In genomic region chr5:122131076-122132051, GRCm38 (mm10) we compare ENCODE assay signal across 8 mouse cellular contexts. TPM values are rescaled to one million over a fixed set of nuclear protein-coding genes. Genes with fewer than 3 reads are reported as not detected.
A peak's percentile ranks its signal among the peaks of the same experiment; 100 is the strongest.
DNase-seq lines count a peak whose midpoint lies in the region; ATAC-seq and TF ChIP-seq lines count a peak whose summit lies in the region.

No protein-coding gene starts in this region.

- TF ChIP-seq CTCF in E14TG2a.4 (conservative IDR thresholded peaks at IDR 0.05; ENCODE audit: low read length): peak; percentile 76
- peak; percentile 81; the same call in 1 of the 2 replicates for TF ChIP-seq CTCF in testis, adult 2 months (IDR thresholded peaks at IDR 0.05; ENCODE audit: control insufficient read depth, insufficient read depth, insufficient replicate concordance, low read depth, low read length)

- peak overlapping the region; percentile 77 for H3K4me3 ChIP-seq in E14TG2a.4 (replicated peaks; ENCODE audit: low read length)
- H3K4me3 ChIP-seq in forebrain, embryonic 14.5 days (ENCODE audit: low read depth, low read length): peak overlapping the region; percentile 30
- peak overlapping the region; percentile 22; the same call in 1 of the 2 replicates for H3K4me3 ChIP-seq in neural tube, embryonic 14.5 days (ENCODE audit: low read depth, low read length)
- peak overlapping the region; percentile 87 for H3K4me3 ChIP-seq in testis, adult 2 months (ENCODE audit: control insufficient read depth, low read depth, low read length)

- DNase-seq in c-Kit-positive CD71-positive TER-119-positive erythroid progenitor cells, embryonic 14.5 days (ENCODE audit: low spot score): peak; percentile 88
- peak; percentile 85 for DNase-seq in forebrain, embryonic 14.5 days (ENCODE audit: low spot score)
- DNase-seq in heart, postnatal 10 days: peak; percentile 91 to 94
- peak; percentile 90 for DNase-seq in layer of hippocampus, adult 11-12 months (ENCODE audit: low spot score)
- peak; percentile 86 to 88 for DNase-seq in lung, adult 18-20 months

- WGBS in forebrain, embryonic 14.5 days: 9% methylated on average over 34 of the region's 34 CpGs
- WGBS in neural tube, embryonic 14.5 days: 12% methylated on average over 34 of the region's 34 CpGs

- H3K9ac ChIP-seq in forebrain, embryonic 14.5 days (ENCODE audit: low read length): peak overlapping the region; percentile 48; the same call in 1 of the 2 replicates
- H3K9ac ChIP-seq in neural tube, embryonic 14.5 days (replicated peaks; ENCODE audit: low read depth, low read length): peak overlapping the region; percentile 32; the same call in 1 of the 2 replicates

- H3K9me3 ChIP-seq in E14TG2a.4 (ENCODE audit: low read length): no peaks in the 10 kb centered on the region
- H3K9me3 ChIP-seq in forebrain, embryonic 14.5 days (replicated peaks; ENCODE audit: control insufficient read depth, low read length): no peaks in the 10 kb centered on the region
- H3K9me3 ChIP-seq in neural tube, embryonic 14.5 days (ENCODE audit: control insufficient read depth, low read length): no peaks in the 10 kb centered on the region

- ATAC-seq in forebrain, embryonic 14.5 days: peak; percentile 63
- ATAC-seq in neural tube, embryonic 14.5 days (ENCODE audit: low read depth): peak; percentile 49; the same call in 1 of the 2 replicates

- H3K4me1 ChIP-seq in E14TG2a.4 (replicated peaks; ENCODE audit: low read depth, low read length): peaks cover 65% of the 10 kb centered on the region
- peaks cover 10% of the 10 kb centered on the region for H3K4me1 ChIP-seq in forebrain, embryonic 14.5 days (ENCODE audit: control insufficient read depth, insufficient read depth, low read length)
- peaks cover 4% of the 10 kb centered on the region; the same call in 1 of the 2 replicates for H3K4me1 ChIP-seq in neural tube, embryonic 14.5 days (ENCODE audit: control insufficient read depth, insufficient read depth, low read length)
- H3K4me1 ChIP-seq in testis, adult 2 months (ENCODE audit: control insufficient read depth, insufficient read depth, low read length): peaks cover 36% of the 10 kb centered on the region

- no peak for TF ChIP-seq POLR2A in testis, adult 2 months (IDR thresholded peaks at IDR 0.05; ENCODE audit: control insufficient read depth, low read depth, low read length)

- H3K4me2 ChIP-seq in forebrain, embryonic 14.5 days (ENCODE audit: low read length): peak overlapping the region; percentile 62
- H3K4me2 ChIP-seq in neural tube, embryonic 14.5 days (ENCODE audit: low read depth, low read length): peak overlapping the region; percentile 55

- H3K27ac ChIP-seq in forebrain, embryonic 14.5 days (ENCODE audit: low read depth, low read length): no peak overlapping the region
- no peak overlapping the region for H3K27ac ChIP-seq in neural tube, embryonic 14.5 days (ENCODE audit: low read depth, low read length)
- peak overlapping the region; percentile 81 for H3K27ac ChIP-seq in testis, adult 2 months (ENCODE audit: control insufficient read depth, insufficient read depth, low read depth, low read length)

- peaks cover 9% of the 10 kb centered on the region for H3K27me3 ChIP-seq in E14TG2a.4 (ENCODE audit: insufficient read depth, low read length)
- no peaks in the 10 kb centered on the region for H3K27me3 ChIP-seq in forebrain, embryonic 14.5 days (replicated peaks; ENCODE audit: control insufficient read depth, insufficient read depth, low read length)
- 0 out of 2 replicates have a peak, but pooled peaks cover 2% of the 10 kb centered on the region for H3K27me3 ChIP-seq in neural tube, embryonic 14.5 days (ENCODE audit: control insufficient read depth, insufficient read depth, low read length)
- no peaks in the 10 kb centered on the region for H3K27me3 ChIP-seq in testis, adult 2 months (ENCODE audit: control insufficient read depth, insufficient read depth, low read length)

- intact Hi-C loops in heart, postnatal 10 days (cut with DNase I): loop anchor here (1.0 to 5.0 kb wide), 3 partner anchors 45 to 261 kb away; partner anchors contain the start of gene Arpc3

- no peaks in the 10 kb centered on the region for H3K36me3 ChIP-seq in E14TG2a.4 (ENCODE audit: insufficient read depth, low read length)
- no peaks in the 10 kb centered on the region for H3K36me3 ChIP-seq in forebrain, embryonic 14.5 days (ENCODE audit: control insufficient read depth, insufficient read depth, low read length)
- H3K36me3 ChIP-seq in neural tube, embryonic 14.5 days (ENCODE audit: control insufficient read depth, insufficient read depth, low read length): no peaks in the 10 kb centered on the region
- H3K36me3 ChIP-seq in testis, adult 2 months (ENCODE audit: control insufficient read depth, insufficient read depth, low read length): no peaks in the 10 kb centered on the region

RNA-seq across cellular contexts. Expression of gene Ccdc63, which starts 9.3 kb away (rescaled TPM):
- polyA plus RNA-seq in forebrain, embryonic 14.5 days (2014; fragmentation: Nextera tagmentation; extraction: Ambion mirVana): not detected in 2 replicates
- under 1 TPM in 1 of 2 experiments, not detected in 1; 0.22 TPM for total RNA-seq in heart, postnatal 10 days (2021)
- 0.13 TPM in 1 of 2 replicates, not detected in the other for polyA plus RNA-seq in neural tube, embryonic 14.5 days (2014; fragmentation: Nextera tagmentation; extraction: Ambion mirVana)
- 288 and 313 TPM in 2 replicates for polyA plus RNA-seq in testis, adult 2 months (2012; rRNA removed)

RNA-seq across cellular contexts. Expression of gene Ppp1cc, which starts 26.7 kb away (rescaled TPM):
- 274 and 280 TPM in 2 replicates for polyA plus RNA-seq in forebrain, embryonic 14.5 days (2014; fragmentation: Nextera tagmentation; extraction: Ambion mirVana)
- total RNA-seq in heart, postnatal 10 days (2021): 100 to 1,000 TPM; 171 to 173 TPM
- polyA plus RNA-seq in neural tube, embryonic 14.5 days (2014; fragmentation: Nextera tagmentation; extraction: Ambion mirVana): 198 and 202 TPM in 2 replicates
- 524 and 547 TPM in 2 replicates for polyA plus RNA-seq in testis, adult 2 months (2012; rRNA removed)

RNA-seq across cellular contexts. Expression of gene Myl2, which starts 30.6 kb away (rescaled TPM):
- 1.0 and 1.1 TPM in 2 replicates for polyA plus RNA-seq in forebrain, embryonic 14.5 days (2014; fragmentation: Nextera tagmentation; extraction: Ambion mirVana)
- over 10,000 TPM; 18,908 to 21,159 TPM for total RNA-seq in heart, postnatal 10 days (2021)
- polyA plus RNA-seq in neural tube, embryonic 14.5 days (2014; fragmentation: Nextera tagmentation; extraction: Ambion mirVana): 0.86 TPM in 1 of 2 replicates, not detected in the other
- 1.4 and 1.5 TPM in 2 replicates for polyA plus RNA-seq in testis, adult 2 months (2012; rRNA removed)

Comparison
In these comparisons a context has a peak if more than half of its experiments do, and no peak if none do; other contexts are left out.
1. H3K4me3 ChIP-seq: peak in every context shown above with its lines; median percentile 87 in testis, adult 2 months; 77 in E14TG2a.4; 30 in forebrain, embryonic 14.5 days; 22 in neural tube, embryonic 14.5 days.
2. RNA of gene Ccdc63, which starts 9.3 kb away (polyA plus RNA-seq): 288 to 313 TPM in testis, adult 2 months; 0.13 TPM in neural tube, embryonic 14.5 days and not detected in forebrain, embryonic 14.5 days; every median in the first group is over 100 times any median in the second.
3. Peak in every context shown above with its lines, with median percentiles within 50 percentile points of each other: DNase-seq.